Mouse (Mus musculus) spleen, embryonic (tissue): Measurements from ENCODE around the gene Zswim4.

Experiments used
- CTCF ChIA-PET: fragments of 350-600 bp; sonication (Branson Sonifier 250); formaldehyde crosslinking; loops from one replicate; lab custom pipeline; 2022; lab: Charles Lee

Gene Zswim4

DNA sequence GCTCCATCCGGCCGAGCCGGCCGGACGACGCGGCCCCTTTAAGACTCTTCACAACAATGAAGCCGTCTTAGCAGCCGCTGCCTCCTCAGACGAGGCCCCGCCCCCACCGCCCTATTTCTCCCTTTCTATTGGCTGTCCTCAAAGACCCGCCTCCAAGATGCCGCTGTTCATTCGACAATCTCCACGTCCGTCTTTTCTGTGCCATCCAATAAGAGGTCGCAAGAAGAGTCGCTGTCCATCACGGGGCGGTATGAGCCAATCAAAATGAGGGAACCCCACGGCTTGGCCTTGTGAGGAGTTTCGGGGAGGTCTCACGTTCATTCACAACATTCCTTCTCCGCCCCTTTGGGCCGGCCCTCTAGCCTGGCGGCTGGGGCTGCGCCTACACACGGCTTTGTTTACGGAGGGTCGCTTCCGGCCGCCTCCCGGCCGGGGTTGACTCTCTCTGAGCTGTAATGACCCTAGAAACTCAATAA, at the start of gene Zswim4:
Zswim4 (minus strand) TSS at position 58 of the 476 bp plus-strand sequence.
- CTCF ChIA-PET, result no interaction called here

GRCm38 (mm10) chr8:84285665-84286064, 48.8 kb upstream of the Zswim4 start:
- CTCF ChIA-PET, result interaction anchor here (0.8 kb wide), 1 partner anchor 131 kb away, joined by 3 read pairs; no protein-coding TSS in a partner anchor

GRCm38 (mm10) chr8:84284608-84285063, 47.8 kb upstream of the Zswim4 start:
- CTCF ChIA-PET, result interaction anchor here (0.6 kb wide), 1 partner anchor 102 kb away, joined by 3 read pairs; no protein-coding TSS in a partner anchor

- CTCF ChIA-PET, result interaction anchor here (0.6 kb wide), 1 partner anchor 211 kb away, joined by 4 read pairs; no protein-coding TSS in a partner anchor
These were observed 43.9 kb upstream of the Zswim4 start for GRCm38 (mm10) chr8:84280777-84281176.

GRCm38 (mm10) chr8:84276447-84276846, 39.6 kb upstream of the Zswim4 start:
- CTCF ChIA-PET, result no interaction called here

- CTCF ChIA-PET, result interaction anchor here (0.7 kb wide), 1 partner anchor 82 kb away, joined by 3 read pairs; no protein-coding TSS in a partner anchor
These were observed 37.1 kb upstream of the Zswim4 start for GRCm38 (mm10) chr8:84273968-84274367.

DNA sequence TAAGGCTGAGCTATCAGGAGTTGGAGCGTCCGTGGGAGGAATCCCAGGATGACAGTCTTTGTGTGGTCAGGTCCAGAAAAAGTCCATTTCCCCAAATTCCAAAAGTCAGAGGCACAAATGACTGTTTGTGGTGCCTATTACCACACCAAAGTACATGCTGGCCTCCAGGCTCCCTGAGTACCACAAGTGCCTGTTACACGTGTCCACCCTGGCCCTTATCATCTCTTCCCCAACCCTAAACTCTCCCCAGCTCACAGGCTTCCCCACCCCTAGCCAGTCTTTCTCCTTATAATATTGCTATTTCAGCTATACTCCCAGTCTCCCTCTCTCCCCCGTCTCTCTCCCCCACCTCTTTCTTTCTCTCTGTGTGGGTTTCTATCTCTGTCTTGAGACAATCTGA, 35.4 kb upstream of the Zswim4 start:
- CTCF ChIA-PET, result no interaction called here

GRCm38 (mm10) chr8:84269950-84270773, 33.3 kb upstream of the Zswim4 start, which contains the start of gene Ccdc130:
TSS of gene Ccdc130 (minus strand) at chr8:84270380.
- CTCF ChIA-PET, result no interaction called here

DNA sequence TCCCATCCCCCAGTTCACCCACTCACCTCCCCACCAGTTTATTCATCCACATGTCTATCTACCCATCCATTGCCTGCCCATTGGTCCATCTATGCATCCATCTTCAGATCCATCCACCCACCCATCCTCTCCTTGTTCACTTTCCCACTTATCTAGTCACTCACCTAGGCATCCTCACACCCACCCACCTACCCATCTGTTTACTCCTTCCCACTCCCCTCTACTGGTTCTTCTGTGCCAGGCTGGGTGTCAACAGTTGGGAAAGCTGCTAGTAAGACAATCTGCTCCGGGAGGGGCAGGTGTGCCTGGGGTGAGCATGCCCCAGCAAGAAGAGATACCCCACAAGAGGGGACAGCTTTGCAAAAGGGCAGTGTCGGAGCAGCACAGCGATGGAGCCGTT, 24.2 kb upstream of the Zswim4 start:
- CTCF ChIA-PET, result no interaction called here

- CTCF ChIA-PET, result no interaction called here
These were observed 20.2 kb upstream of the Zswim4 start, which contains the start of gene Mri1 for GRCm38 (mm10) chr8:84256822-84257610. TSS of gene Mri1 (minus strand) at chr8:84257326.

GRCm38 (mm10) chr8:84256458-84256821, 19.6 kb upstream of the Zswim4 start:
- CTCF ChIA-PET, result no interaction called here

GRCm38 (mm10) chr8:84255858-84256257, 19.0 kb upstream of the Zswim4 start:
- CTCF ChIA-PET, result no interaction called here

GRCm38 (mm10) chr8:84249257-84250170, 12.7 kb upstream of the Zswim4 start, which contains the start of gene D8Ertd738e:
TSS of gene D8Ertd738e (minus strand) at chr8:84249719.
- CTCF ChIA-PET, result no interaction called here

- CTCF ChIA-PET, result no interaction called here
These were observed 5.0 kb upstream of the Zswim4 start for GRCm38 (mm10) chr8:84241821-84242220.

- CTCF ChIA-PET, result no interaction called here
These were observed 4.3 kb upstream of the Zswim4 start for GRCm38 (mm10) chr8:84241167-84241566.

GRCm38 (mm10) chr8:84237542-84238229, 831 bp upstream of the Zswim4 start:
- CTCF ChIA-PET, result interaction anchor here (0.6 kb wide), 1 partner anchor 240 kb away, joined by 10 read pairs; no protein-coding TSS in a partner anchor

GRCm38 (mm10) chr8:84236410-84236997, 351 bp downstream of the Zswim4 start:
- CTCF ChIA-PET, result interaction anchor here (0.6 kb wide), 1 partner anchor 16 kb away, joined by 3 read pairs; no protein-coding TSS in a partner anchor

GRCm38 (mm10) chr8:84235746-84236409, 977 bp downstream of the Zswim4 start:
- CTCF ChIA-PET, result interaction anchor here (0.6 kb wide), 2 partner anchors 15 to 196 kb away, joined by 3 to 4 read pairs; no protein-coding TSS in a partner anchor

GRCm38 (mm10) chr8:84233055-84233454, 3.8 kb downstream of the Zswim4 start:
- CTCF ChIA-PET, result no interaction called here
